Mouse (Mus musculus): ENCODE data around the gene Maml2.

DNA sequence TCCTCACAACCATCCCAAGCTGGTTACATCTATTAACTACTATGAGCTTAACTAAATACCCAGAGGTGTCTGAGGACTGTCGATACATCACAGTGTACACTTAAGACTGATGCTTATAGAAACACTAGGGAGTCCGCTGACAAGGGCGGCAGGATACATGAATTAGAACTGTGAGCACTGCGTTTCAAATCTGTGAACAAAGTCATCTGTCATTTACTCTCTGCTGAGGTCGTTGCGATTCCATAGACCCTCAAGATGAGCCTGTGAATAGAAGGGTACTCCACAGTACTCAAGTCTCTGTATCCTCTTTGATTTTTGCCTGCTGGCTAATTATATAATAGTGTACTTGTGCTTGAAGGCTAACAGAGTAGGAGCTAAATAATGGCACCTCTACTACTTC is 143.2 kb downstream of the Maml2 start:
- TF ChIP-seq TAL1 (IDR thresholded peaks at IDR 0.05; ENCODE audit: low read length) (no peak), GATA1 (IDR thresholded peaks at IDR 0.05; ENCODE audit: low read length) (no peak)
